Mouse (Mus musculus) kidney, postnatal 14 days (tissue): ENCODE data around the gene Dek.

Source experiments
- DNase-seq: peaks from one replicate; pipeline ENCODE4 v3.0.0; 2022; ENCODE audit warnings: mixed read lengths

The Dek gene

DNA sequence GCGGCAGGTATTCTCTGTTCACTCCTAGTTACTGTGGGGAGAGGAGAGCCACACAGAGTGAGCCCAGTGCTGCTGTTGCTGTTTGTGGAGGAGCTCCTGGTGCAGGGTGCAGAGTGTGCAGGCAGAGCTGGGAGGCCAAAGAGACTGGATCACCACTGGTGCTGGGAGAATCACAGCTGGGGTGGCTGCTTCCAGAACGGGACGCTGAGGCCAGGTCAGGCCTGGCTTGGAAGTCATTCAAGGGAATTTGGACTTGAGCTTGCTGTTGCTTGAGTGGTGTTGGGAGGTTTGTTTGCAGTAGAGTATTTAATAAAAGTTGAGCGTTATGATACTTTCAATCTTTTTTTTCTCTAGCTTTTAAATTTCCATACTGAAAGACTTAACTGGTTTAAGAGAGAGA, 58.0 kb downstream of the Dek start:
- peak; percentile 44 for DNase-seq

DNA sequence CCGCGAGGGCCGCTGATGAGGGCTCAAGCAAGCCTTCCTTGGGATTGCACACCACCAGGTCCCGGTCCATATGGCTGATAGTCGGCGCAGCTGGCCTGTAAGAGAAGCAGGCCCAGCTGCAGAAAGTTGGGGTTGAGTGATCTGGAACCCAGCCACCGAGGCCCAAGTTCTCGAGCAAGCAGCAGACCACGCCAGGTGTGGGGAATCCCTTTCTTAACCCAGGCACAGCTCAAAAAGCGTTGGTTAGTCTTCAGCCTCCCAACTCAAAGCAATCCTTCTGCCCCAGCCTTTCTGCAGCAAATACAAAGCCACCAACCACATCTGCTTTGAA, 61.4 kb downstream of the Dek start, which contains the start of gene Tpmt:
Tpmt (minus strand) TSS at position 121 of the 331 bp plus-strand sequence.
- DNase-seq, result no peak

DNA sequence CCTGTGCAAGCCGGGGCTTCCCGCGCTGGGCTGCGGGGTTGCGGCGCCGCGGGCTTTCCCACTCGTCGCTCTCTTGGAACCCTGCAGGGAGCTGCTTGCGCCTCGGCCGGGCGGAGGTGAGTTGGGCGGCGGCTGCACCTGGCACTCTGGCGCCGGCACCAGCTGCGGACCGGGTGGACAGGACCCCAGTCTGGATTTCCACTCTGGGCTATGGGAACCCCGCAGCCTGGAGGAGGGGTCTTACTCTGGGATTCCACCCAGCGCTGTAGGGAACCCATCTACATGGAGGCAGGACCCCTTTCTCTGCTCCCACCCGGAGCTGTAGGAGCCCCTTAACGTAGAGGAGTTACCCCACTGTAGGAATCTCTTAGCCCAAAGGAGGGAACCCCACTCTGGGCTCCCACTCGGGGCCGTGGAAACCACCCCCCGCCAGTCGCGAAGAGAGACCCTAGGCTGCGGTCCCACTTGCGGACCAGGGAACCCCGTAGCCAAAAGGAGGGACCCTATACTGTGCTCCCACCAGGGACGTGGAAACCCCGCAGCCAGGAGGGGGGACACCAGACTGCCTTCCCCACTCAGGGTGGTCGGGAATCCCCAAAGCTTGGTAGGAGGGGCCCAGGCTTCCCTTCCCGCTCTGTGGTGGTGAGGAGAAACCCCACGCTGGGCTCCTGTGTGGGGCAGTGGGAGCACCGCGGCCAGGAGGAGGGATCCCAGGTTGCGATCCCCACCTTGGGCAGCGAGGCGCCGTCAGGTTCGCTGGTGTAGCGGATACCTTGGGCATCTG, 62.0 kb downstream of the Dek start:
- peak; percentile 40 for DNase-seq

DNA sequence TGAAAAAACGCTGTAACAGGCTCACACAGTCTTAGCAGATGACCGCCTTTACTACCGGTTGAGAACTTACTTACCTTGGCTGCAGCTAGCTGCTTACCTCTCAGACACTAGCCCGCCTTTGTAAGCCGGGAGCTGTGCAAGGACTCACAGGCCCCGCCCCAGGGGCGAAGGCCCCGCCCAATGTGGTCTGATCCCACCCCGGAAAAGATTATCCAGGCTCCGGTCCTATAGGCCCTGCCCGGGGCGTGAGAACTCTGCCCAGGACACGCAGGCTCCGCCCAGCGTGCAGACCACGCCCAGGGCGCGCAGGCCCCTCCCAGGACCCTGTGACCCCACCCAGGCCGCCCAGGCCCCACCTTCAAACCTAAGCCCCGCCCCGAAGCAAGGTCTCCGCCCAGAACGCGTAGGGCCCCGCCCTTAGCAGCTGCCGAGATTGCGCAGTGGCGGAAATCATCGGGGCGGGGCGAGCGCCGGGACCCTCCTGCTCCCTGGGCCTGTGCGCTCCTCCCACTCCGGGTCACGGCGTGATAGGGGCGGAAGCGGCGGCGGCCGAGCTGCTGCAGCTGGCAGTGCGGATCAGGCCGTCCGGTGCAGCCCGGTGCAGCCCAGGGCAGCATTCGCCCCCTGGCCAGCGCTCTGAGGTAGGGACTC, 62.8 kb downstream of the Dek start, which contains the start of gene Kdm1b:
Kdm1b (plus strand) TSS at position 470 of the 651 bp plus-strand sequence.
- peak; percentile 99 for DNase-seq

DNA sequence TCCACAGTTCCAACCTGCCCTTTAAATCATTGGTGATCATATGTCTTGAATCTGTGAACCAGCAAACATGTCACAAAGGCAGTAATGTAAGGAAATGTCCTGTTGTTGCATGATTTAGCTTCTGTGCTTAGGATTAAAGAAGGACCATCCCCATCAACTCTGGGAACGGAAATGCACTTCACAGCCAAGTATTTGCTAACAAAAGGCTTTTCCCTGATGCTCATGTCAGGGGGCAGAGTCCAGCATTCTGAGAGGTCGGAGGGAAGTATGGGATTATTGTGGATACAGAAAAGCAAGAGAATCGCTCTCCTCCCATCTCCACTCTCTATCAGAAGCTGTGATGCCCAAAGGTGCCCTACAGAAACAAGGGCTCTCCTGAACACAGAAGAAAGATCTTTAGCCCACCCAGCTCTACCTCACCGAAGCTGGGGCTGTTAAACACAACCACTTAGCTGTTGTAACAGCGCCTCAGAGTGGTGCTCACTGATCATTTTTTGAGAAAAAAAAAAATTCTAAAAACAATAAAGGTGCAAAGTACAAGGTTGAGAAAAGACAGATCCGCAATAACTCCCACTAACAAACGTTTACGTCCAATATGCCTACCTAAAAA, 63.9 kb downstream of the Dek start:
- DNase-seq, result peak; percentile 38

DNA sequence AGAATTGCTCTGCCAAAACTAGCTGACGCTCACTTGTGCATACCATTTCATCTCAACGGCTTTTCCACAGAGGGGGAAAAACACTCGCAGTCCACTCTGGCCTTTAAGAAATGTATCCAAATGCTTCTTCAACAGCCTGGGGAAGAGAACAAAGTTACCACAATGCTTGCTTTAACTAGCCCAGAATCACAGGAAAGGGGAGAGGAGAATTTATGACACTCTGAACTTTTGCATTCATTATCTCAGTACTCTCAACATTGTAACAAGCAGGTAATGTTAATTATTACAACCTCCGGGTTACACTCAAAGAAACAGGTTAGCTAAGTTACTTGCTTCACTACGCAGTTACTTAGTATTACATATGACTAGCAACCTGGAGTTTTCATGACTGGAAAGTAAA, 65.9 kb downstream of the Dek start:
- peak; percentile 32 for DNase-seq

DNA sequence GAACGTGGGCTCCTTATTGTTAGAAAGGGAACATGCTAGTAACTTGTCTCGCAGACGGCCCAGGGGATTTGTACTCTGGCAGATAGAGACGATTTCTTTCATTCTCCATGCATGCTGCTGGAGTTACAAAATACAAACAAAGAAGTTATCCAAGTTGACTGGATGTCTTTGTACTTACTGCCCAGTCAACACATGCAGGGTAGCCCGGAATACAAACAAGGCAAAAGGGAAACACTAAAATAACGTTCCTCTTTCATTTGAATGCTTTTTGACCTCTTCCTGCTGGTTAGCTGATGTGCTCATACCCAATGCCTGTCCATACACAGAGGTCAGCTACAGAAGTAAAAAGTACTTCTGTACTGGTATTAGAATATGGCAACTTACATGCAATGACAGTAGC, 68.1 kb downstream of the Dek start:
- DNase-seq, result no peak
